ENCODE assay signal across 8 mouse cellular contexts in the genomic region with DNA sequence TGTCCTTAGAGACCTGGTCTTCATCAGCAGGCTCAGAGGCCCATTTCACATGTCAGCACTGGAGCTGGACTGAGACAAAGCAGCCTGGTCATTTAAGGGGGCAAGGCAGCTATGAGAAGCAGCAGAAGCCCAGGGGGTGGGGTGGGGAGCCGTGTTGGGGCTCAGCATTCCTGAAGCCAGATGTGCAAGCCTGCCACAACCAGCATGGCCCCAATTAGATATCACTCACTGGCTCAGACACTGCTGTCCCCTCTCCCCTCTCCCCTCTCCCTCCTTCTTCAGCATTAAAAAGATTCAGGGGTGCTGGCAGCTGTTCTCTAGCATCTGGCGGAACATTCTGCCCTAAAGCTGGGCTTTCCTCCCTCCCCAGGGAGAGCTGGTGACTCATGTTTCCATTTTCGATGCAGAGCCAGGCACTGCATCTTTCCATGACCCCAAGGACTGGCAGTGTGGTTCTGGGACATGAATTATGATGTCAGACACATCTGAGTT. TPM values are rescaled to one million over a fixed set of nuclear protein-coding genes. Genes with fewer than 3 reads are reported as not detected.
DNase-seq lines count a peak whose midpoint lies in the region; ATAC-seq and TF ChIP-seq lines count a peak whose summit lies in the region.

No protein-coding gene starts in this region.

- peak; percentile 13 for DNase-seq in hindbrain, embryonic 11.5 days (ENCODE audit: low spot score)
- no peak for DNase-seq in hindbrain, embryonic 10.5 days (ENCODE audit: low spot score)
- peak; percentile 66 for DNase-seq in lung, postnatal 25 days (ENCODE audit: low spot score)
- no peak for DNase-seq in cerebellum, adult 2 months
- no peak for DNase-seq in cerebellum, adult 11 months
- no peak for DNase-seq in forebrain, postnatal 0 days

- H3K9ac ChIP-seq in hindbrain, embryonic 11.5 days (ENCODE audit: low read depth, low read length) = no peak overlapping the region
- H3K9ac ChIP-seq in heart, embryonic 13.5 days = no peak overlapping the region; the same call in 1 of the 2 replicates
- H3K9ac ChIP-seq in forebrain, postnatal 0 days = no peak overlapping the region

- H3K4me3 ChIP-seq in hindbrain, embryonic 11.5 days (ENCODE audit: low read depth, low read length) = no peak overlapping the region
- H3K4me3 ChIP-seq in hindbrain, embryonic 10.5 days = no peak overlapping the region
- H3K4me3 ChIP-seq in bone marrow macrophage, adult 2 months (ENCODE audit: insufficient read depth, low read length) = no peak overlapping the region
- no peak overlapping the region for H3K4me3 ChIP-seq in heart, embryonic 13.5 days
- no peak overlapping the region for H3K4me3 ChIP-seq in cerebellum, adult 2 months (replicated peaks; ENCODE audit: insufficient read depth, low read depth, low read length)
- no peak overlapping the region for H3K4me3 ChIP-seq in forebrain, postnatal 0 days (ENCODE audit: low read depth, low read length)

- no peak overlapping the region for H3K4me2 ChIP-seq in hindbrain, embryonic 11.5 days (replicated peaks; ENCODE audit: low read depth, low read length)
- peak overlapping the region; percentile 26 for H3K4me2 ChIP-seq in heart, embryonic 13.5 days
- H3K4me2 ChIP-seq in forebrain, postnatal 0 days (ENCODE audit: low read depth) = no peak overlapping the region

- ATAC-seq in hindbrain, embryonic 11.5 days (ENCODE audit: low FRiP score) = no peak
- peak; percentile 49; the same call in 1 of the 2 replicates for ATAC-seq in heart, embryonic 13.5 days (ENCODE audit: extremely low read depth, insufficient number of reproducible peaks, low FRiP score, low TSS enrichment)
- ATAC-seq in forebrain, postnatal 0 days = no peak

- TF ChIP-seq CTCF in bone marrow macrophage, adult 2 months (IDR thresholded peaks at IDR 0.05; ENCODE audit: low read depth, low read length) = no peak
- no peak for TF ChIP-seq CTCF in cerebellum, adult 2 months (IDR thresholded peaks at IDR 0.05; ENCODE audit: borderline replicate concordance, insufficient read depth, low read depth, low read length)
- TF ChIP-seq CTCF in forebrain, postnatal 0 days (IDR thresholded peaks at IDR 0.05; ENCODE audit: low read depth) = no peak

- no peaks in the 10 kb centered on the region for H3K9me3 ChIP-seq in hindbrain, embryonic 11.5 days (ENCODE audit: control insufficient read depth, low read length)
- no peaks in the 10 kb centered on the region for H3K9me3 ChIP-seq in hindbrain, embryonic 10.5 days
- H3K9me3 ChIP-seq in heart, embryonic 13.5 days = no peaks in the 10 kb centered on the region
- H3K9me3 ChIP-seq in forebrain, postnatal 0 days (ENCODE audit: low read length) = no peaks in the 10 kb centered on the region

- no peaks in the 10 kb centered on the region for H3K36me3 ChIP-seq in hindbrain, embryonic 11.5 days (ENCODE audit: control insufficient read depth, insufficient read depth, low read length)
- no peaks in the 10 kb centered on the region for H3K36me3 ChIP-seq in hindbrain, embryonic 10.5 days
- H3K36me3 ChIP-seq in heart, embryonic 13.5 days = no peaks in the 10 kb centered on the region
- no peaks in the 10 kb centered on the region for H3K36me3 ChIP-seq in forebrain, postnatal 0 days (ENCODE audit: insufficient read depth)

- WGBS in hindbrain, embryonic 11.5 days = 47% methylated on average over 3 of the region's 3 CpGs
- 53% methylated on average over 3 of the region's 3 CpGs for WGBS in hindbrain, embryonic 10.5 days
- 21% methylated on average over 3 of the region's 3 CpGs for WGBS in heart, embryonic 13.5 days
- WGBS in cerebellum, adult 2 months = 63% methylated on average over 3 of the region's 3 CpGs
- 45% methylated on average over 3 of the region's 3 CpGs for WGBS in forebrain, postnatal 0 days

- no peaks in the 10 kb centered on the region for H3K27me3 ChIP-seq in hindbrain, embryonic 11.5 days (ENCODE audit: control insufficient read depth, insufficient read depth, low read length)
- H3K27me3 ChIP-seq in hindbrain, embryonic 10.5 days (ENCODE audit: insufficient read depth, poor library complexity, severe bottlenecking) = no peaks in the 10 kb centered on the region
- no peaks in the 10 kb centered on the region for H3K27me3 ChIP-seq in heart, embryonic 13.5 days (replicated peaks)
- H3K27me3 ChIP-seq in cerebellum, adult 2 months (ENCODE audit: control insufficient read depth, insufficient read depth, low read length) = no peaks in the 10 kb centered on the region
- H3K27me3 ChIP-seq in forebrain, postnatal 0 days (ENCODE audit: insufficient read depth, low read length) = no peaks in the 10 kb centered on the region

- no peak for TF ChIP-seq POLR2A in bone marrow macrophage, adult 2 months (IDR thresholded peaks at IDR 0.05; ENCODE audit: borderline replicate concordance, low read depth, low read length)
- TF ChIP-seq POLR2A in cerebellum, adult 2 months (IDR thresholded peaks at IDR 0.05; ENCODE audit: borderline replicate concordance, insufficient read depth, low read length) = no peak

- no peak overlapping the region for H3K27ac ChIP-seq in hindbrain, embryonic 11.5 days (ENCODE audit: low read depth, low read length)
- H3K27ac ChIP-seq in hindbrain, embryonic 10.5 days = no peak overlapping the region
- H3K27ac ChIP-seq in bone marrow macrophage, adult 2 months (ENCODE audit: insufficient read depth, low read depth, low read length) = peak overlapping the region; percentile 77; the same call in 1 of the 2 replicates
- H3K27ac ChIP-seq in heart, embryonic 13.5 days (replicated peaks) = peak overlapping the region; percentile 87
- no peak overlapping the region for H3K27ac ChIP-seq in cerebellum, adult 2 months (ENCODE audit: insufficient read depth, low read length)
- no peak overlapping the region for H3K27ac ChIP-seq in forebrain, postnatal 0 days (ENCODE audit: low read depth, low read length)

- no peaks in the 10 kb centered on the region for H3K4me1 ChIP-seq in hindbrain, embryonic 11.5 days (replicated peaks; ENCODE audit: control insufficient read depth, insufficient read depth, low read length)
- 0 out of 2 replicates have a peak, but pooled peaks cover 4% of the 10 kb centered on the region for H3K4me1 ChIP-seq in hindbrain, embryonic 10.5 days (replicated peaks)
- H3K4me1 ChIP-seq in bone marrow macrophage, adult 2 months (ENCODE audit: control insufficient read depth, insufficient read depth, low read length) = peaks cover 56% of the 10 kb centered on the region
- peaks cover 57% of the 10 kb centered on the region for H3K4me1 ChIP-seq in heart, embryonic 13.5 days
- peaks cover 10% of the 10 kb centered on the region for H3K4me1 ChIP-seq in cerebellum, adult 2 months (ENCODE audit: control insufficient read depth, insufficient read depth, low read length)
- H3K4me1 ChIP-seq in forebrain, postnatal 0 days (ENCODE audit: insufficient read depth) = no peaks in the 10 kb centered on the region

RNA-seq across cellular contexts. Expression of a gene that starts 30.7 kb away (rescaled TPM):
- polyA plus RNA-seq in hindbrain, embryonic 11.5 days (2014; fragmentation: Nextera tagmentation; extraction: Ambion mirVana) = 112 and 119 TPM in 2 replicates
- 97.7 and 103 TPM in 2 replicates for polyA plus RNA-seq in hindbrain, embryonic 10.5 days (2016; fragmentation: Nextera tagmentation; extraction: Ambion mirVana)
- polyA plus RNA-seq in bone marrow macrophage, adult 2 months (2012; ENCODE audit: insufficient read depth, insufficient read length, missing spikeins) = 30.6 and 37.2 TPM in 2 replicates
- polyA plus RNA-seq in heart, embryonic 13.5 days (2015; fragmentation: Nextera tagmentation; extraction: Ambion mirVana) = 103 and 121 TPM in 2 replicates
- polyA plus RNA-seq in cerebellum, adult 2 months (2012; rRNA removed) = 137 and 148 TPM in 2 replicates
- 137 and 186 TPM in 2 replicates for total RNA-seq in forebrain, postnatal 0 days (2014; rRNA removed)
- 103 and 106 TPM in 2 replicates for polyA plus RNA-seq in forebrain, postnatal 0 days (2015; fragmentation: Nextera tagmentation; extraction: Ambion mirVana)

RNA-seq across cellular contexts. Expression of a gene that starts 31.3 kb away (rescaled TPM):
- polyA plus RNA-seq in hindbrain, embryonic 11.5 days (2014; fragmentation: Nextera tagmentation; extraction: Ambion mirVana) = 34.9 and 39.0 TPM in 2 replicates
- 26.8 and 36.8 TPM in 2 replicates for polyA plus RNA-seq in hindbrain, embryonic 10.5 days (2016; fragmentation: Nextera tagmentation; extraction: Ambion mirVana)
- 25.8 and 32.2 TPM in 2 replicates for polyA plus RNA-seq in bone marrow macrophage, adult 2 months (2012; ENCODE audit: insufficient read depth, insufficient read length, missing spikeins)
- 32.8 and 33.1 TPM in 2 replicates for polyA plus RNA-seq in heart, embryonic 13.5 days (2015; fragmentation: Nextera tagmentation; extraction: Ambion mirVana)
- polyA plus RNA-seq in cerebellum, adult 2 months (2012; rRNA removed) = 62.5 and 67.1 TPM in 2 replicates
- total RNA-seq in forebrain, postnatal 0 days (2014; rRNA removed) = 32.7 and 41.0 TPM in 2 replicates
- polyA plus RNA-seq in forebrain, postnatal 0 days (2015; fragmentation: Nextera tagmentation; extraction: Ambion mirVana) = 36.0 and 38.5 TPM in 2 replicates

Comparison
In these comparisons a context has a peak if more than half of its experiments do, and no peak if none do; other contexts are left out.
1. DNase-seq: peak in hindbrain, embryonic 11.5 days (single experiment) and lung, postnatal 25 days (single experiment); none in hindbrain, embryonic 10.5 days (single experiment), cerebellum, adult 2 months (0 of 2), cerebellum, adult 11 months (single experiment) and forebrain, postnatal 0 days (single experiment).
2. H3K27ac ChIP-seq: peak in bone marrow macrophage, adult 2 months (single experiment) and heart, embryonic 13.5 days (single experiment); none in hindbrain, embryonic 11.5 days (single experiment), hindbrain, embryonic 10.5 days (single experiment), cerebellum, adult 2 months (single experiment) and forebrain, postnatal 0 days (single experiment).